Mouse (Mus musculus) lung, postnatal 0 days (tissue): ENCODE measurements at regions not wholly inside any gene's neighbourhood (a gene's known extent, or its start where the extent isn't known, plus 50 kb on each side); places are given as distances from the start of the nearest gene placed in this dataset.

ENCODE experiments used
- CTCF ChIP-seq: IDR thresholded peaks from 2 replicates; pipeline ENCODE4 v1.5.1; 2016; ENCODE audit warnings: antibody characterized with exemption, mild to moderate bottlenecking
- EP300 ChIP-seq: IDR thresholded peaks from 2 replicates; pipeline ENCODE4 v1.6.1; 2016; ENCODE audit warnings: antibody characterized with exemption, mild to moderate bottlenecking, control low read depth

GRCm38 (mm10) chr3:155459701-155460481, 366.7 kb downstream of the Lrriq3 start:
- no peak for TF ChIP-seq EP300
- TF ChIP-seq CTCF, result no peak
